Mouse (Mus musculus) ZHBTc4 (cell line): ENCODE data around the gene Srsf6.
"Not testable (repeated sequence)": the region's sequence is repeated elsewhere in the genome, so short reads cannot be mapped to it uniquely, and the experiment has no call there.

Experiments used
- DNase-seq: peaks from one replicate; pipeline ENCODE4 v3.0.0-alpha.2; 2011; ENCODE audit warnings: low read depth, low spot score

Srsf6 gene

GRCm38 (mm10) chr2:162931123-162931673, at the start of gene Srsf6:
TSS of gene Srsf6 (plus strand) at chr2:162931528.
- DNase-seq, result peak; percentile 94

GRCm38 (mm10) chr2:162884101-162884500, 47.2 kb upstream of the Srsf6 start:
- no peak for DNase-seq

- no peak for DNase-seq
Measured at GRCm38 (mm10) chr2:162887121-162887520, 44.2 kb upstream of the Srsf6 start.

GRCm38 (mm10) chr2:162888677-162889076, 42.7 kb upstream of the Srsf6 start:
- DNase-seq, result no peak

- DNase-seq, result peak; percentile 81
Measured at GRCm38 (mm10) chr2:162889191-162889590, 42.1 kb upstream of the Srsf6 start.

GRCm38 (mm10) chr2:162889731-162890130, 41.6 kb upstream of the Srsf6 start:
- DNase-seq, result peak; percentile 27

GRCm38 (mm10) chr2:162892979-162893378, 38.3 kb upstream of the Srsf6 start:
- DNase-seq, result not testable (repeated sequence)

GRCm38 (mm10) chr2:162899256-162899655, 32.1 kb upstream of the Srsf6 start:
- DNase-seq, result not testable (repeated sequence)

GRCm38 (mm10) chr2:162899880-162900589, 31.3 kb upstream of the Srsf6 start:
- DNase-seq, result no peak

GRCm38 (mm10) chr2:162900590-162900916, 30.8 kb upstream of the Srsf6 start:
- DNase-seq, result peak; percentile 21

GRCm38 (mm10) chr2:162905902-162906301, 25.4 kb upstream of the Srsf6 start:
- no peak for DNase-seq

- DNase-seq, result peak; percentile 78
Measured at GRCm38 (mm10) chr2:162908052-162908491, 23.3 kb upstream of the Srsf6 start.

- DNase-seq, result no peak
Measured at GRCm38 (mm10) chr2:162914040-162914439, 17.3 kb upstream of the Srsf6 start.

GRCm38 (mm10) chr2:162914519-162914918, 16.8 kb upstream of the Srsf6 start:
- no peak for DNase-seq

- no peak for DNase-seq
Measured at GRCm38 (mm10) chr2:162919926-162920325, 11.4 kb upstream of the Srsf6 start.

GRCm38 (mm10) chr2:162922183-162922582, 9.1 kb upstream of the Srsf6 start:
- peak; percentile 72 for DNase-seq

GRCm38 (mm10) chr2:162922834-162923233, 8.5 kb upstream of the Srsf6 start:
- no peak for DNase-seq

GRCm38 (mm10) chr2:162924126-162924525, 7.2 kb upstream of the Srsf6 start:
- DNase-seq, result no peak

- DNase-seq, result peak; percentile 62
Measured at GRCm38 (mm10) chr2:162927918-162928585, 3.3 kb upstream of the Srsf6 start.

- DNase-seq, result no peak
Measured at GRCm38 (mm10) chr2:162929704-162930103, 1.6 kb upstream of the Srsf6 start.

- DNase-seq, result no peak
Measured at GRCm38 (mm10) chr2:162930516-162931122, 709 bp upstream of the Srsf6 start.
